Mouse (Mus musculus) midbrain, postnatal 0 days (tissue): ENCODE data around the gene Prr14. TPM values are rescaled to one million over a fixed set of nuclear protein-coding genes. Genes with fewer than 3 reads are reported as not detected.

ENCODE experiments used
- ATAC-seq: fragments of 200-750 bp; cut with Nextera tagmentation; 2 replicates; pipeline ENCODE4 v1.8.0; 2017; ENCODE audit warnings: moderate number of reproducible peaks, mild to moderate bottlenecking, moderate TSS enrichment, moderate library complexity; ENCODE audit not compliant: low FRiP score
- DNase-seq: peaks from one replicate; pipeline ENCODE4 v3.0.0-alpha.2; 2015; ENCODE audit warnings: low spot score
- H3K27ac ChIP-seq: fragments of 300-500 bp; sonication (generic); 2 replicates; pipeline ENCODE4 v1.5.1; 2014; ENCODE audit warnings: low read depth, mild to moderate bottlenecking, low read length, mixed read lengths
- H3K27me3 ChIP-seq: fragments of 300-500 bp; sonication (generic); 2 replicates; pipeline ENCODE4 v1.6.1; 2014; ENCODE audit warnings: low read length, control low read depth, mixed read lengths; ENCODE audit not compliant: insufficient read depth
- H3K36me3 ChIP-seq: fragments of 300-500 bp; sonication (generic); 2 replicates; pipeline ENCODE4 v1.6.1; 2014; ENCODE audit warnings: low read length, control low read depth, mixed read lengths; ENCODE audit not compliant: insufficient read depth
- H3K4me1 ChIP-seq: fragments of 300-500 bp; sonication (generic); 2 replicates; pipeline ENCODE4 v1.6.1; 2014; ENCODE audit warnings: mild to moderate bottlenecking, control low read depth, antibody characterized with exemption, low read length, mixed read lengths; ENCODE audit not compliant: insufficient read depth
- H3K4me2 ChIP-seq: fragments of 300-500 bp; sonication (generic); 2 replicates; pipeline ENCODE4 v1.6.1; 2014; ENCODE audit warnings: low read depth, mild to moderate bottlenecking, low read length, mixed read lengths; ENCODE audit not compliant: poor library complexity, severe bottlenecking
- H3K4me3 ChIP-seq: fragments of 300-500 bp; sonication (generic); 2 replicates; pipeline ENCODE4 v1.5.1; 2014; ENCODE audit warnings: low read depth, mild to moderate bottlenecking, low read length, moderate library complexity
- H3K9ac ChIP-seq: fragments of 300-500 bp; sonication (generic); replicated peaks from 2 replicates; pipeline ENCODE4 v1.6.1; 2014; ENCODE audit warnings: mild to moderate bottlenecking, low read length, moderate library complexity, mixed read lengths; ENCODE audit not compliant: poor library complexity, severe bottlenecking
- H3K9me3 ChIP-seq: fragments of 300-500 bp; sonication (generic); 2 replicates; pipeline ENCODE4 v1.6.1; 2016; ENCODE audit warnings: low read length, control low read depth
- CTCF ChIP-seq: IDR thresholded peaks from 2 replicates; pipeline ENCODE4 v1.5.1; 2016; ENCODE audit warnings: antibody characterized with exemption, mild to moderate bottlenecking
- WGBS: fragments of 180-500 bp; shearing (Covaris S2); extraction: QIAGEN DNeasy Blood & Tissue Kit; methylation state at CpG from one replicate; pipeline ENCODE4 v1.1.7; 2014; 5-methylcytosine and 5-hydroxymethylcytosine counted together
- polyA plus RNA-seq: library from polyadenylated mRNA; unstranded; fragments of >200 nt; fragmentation: Nextera tagmentation; extraction: Ambion mirVana; gene quantifications from 2 replicates; pipeline ENCODE4 v1.2.1, GENCODE M21; 2015
- total RNA-seq: library from RNA; depleted of rRNA; stranded (reverse); fragments of >200 nt; gene quantifications from 2 replicates; pipeline ENCODE4 v1.2.3, GENCODE M21; 2014

The Prr14 gene
- total and polyA plus RNA-seq, 2 experiments from 2014 or later = 28.2 to 38.7 TPM

DNA sequence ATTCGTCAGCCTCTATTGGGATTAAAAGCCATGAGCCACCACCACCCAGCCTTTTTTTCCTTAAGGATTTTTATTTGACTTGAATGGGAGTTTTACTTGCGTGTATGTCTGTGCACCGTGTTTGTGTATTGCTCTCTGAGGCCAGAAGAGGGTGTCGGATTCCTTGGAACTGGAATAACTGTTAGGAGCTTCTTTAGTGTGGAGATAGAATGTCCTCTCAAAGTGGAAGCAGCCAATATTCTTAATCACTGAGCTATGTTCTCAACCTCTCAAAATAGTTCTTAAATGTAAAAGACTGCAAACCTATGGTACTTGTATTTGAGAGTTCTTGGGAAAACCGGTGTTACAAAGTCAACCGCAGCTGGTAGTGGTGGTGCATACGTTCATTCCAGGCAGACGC is 51.8 kb downstream of the Prr14 start:
- WGBS = 29% methylated on average over 8 of the region's 8 CpGs
- TF ChIP-seq CTCF = peak; percentile 52
- peak overlapping the region; percentile 51 for H3K4me2 ChIP-seq
- peaks cover 3% of the 10 kb centered on the region; the same call in 1 of the 2 replicates for H3K4me1 ChIP-seq
- H3K9ac ChIP-seq = no peak overlapping the region
- H3K9me3 ChIP-seq = no peaks in the 10 kb centered on the region
- no peaks in the 10 kb centered on the region for H3K27me3 ChIP-seq
- H3K4me3 ChIP-seq = peak overlapping the region; percentile 75
- H3K27ac ChIP-seq = peak overlapping the region; percentile 98; the same call in 1 of the 2 replicates
- peaks cover 11% of the 10 kb centered on the region for H3K36me3 ChIP-seq
- DNase-seq (peak; percentile 27), ATAC-seq (no peak)

DNA sequence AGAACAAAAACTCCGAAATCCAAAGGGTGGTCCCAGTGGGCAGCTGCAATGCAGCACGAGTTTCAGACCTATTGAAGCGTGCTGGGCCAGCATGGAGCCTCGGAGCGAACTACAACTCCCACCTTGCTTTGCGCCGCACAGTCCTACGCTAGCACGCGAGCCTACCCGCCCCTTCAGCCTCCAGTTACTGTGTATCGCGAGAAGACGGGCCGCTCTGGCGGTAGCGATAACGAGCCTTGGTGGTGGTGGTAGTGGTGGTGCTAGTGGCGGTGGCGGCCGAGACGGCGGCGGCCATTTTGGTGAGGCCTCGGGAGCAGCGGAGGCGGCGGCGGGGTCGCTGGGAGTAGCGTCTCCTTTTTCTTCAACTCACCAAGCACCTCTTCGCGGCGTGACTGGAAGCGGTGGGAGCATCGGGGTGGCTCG is 52.4 kb downstream of the Prr14 start, which contains the start of gene Srcap:
TSS of gene Srcap (plus strand) at position 176 of the 423 bp plus-strand sequence.
- peak within 1 kb of the TSS; percentile 98 for H3K27ac ChIP-seq
- H3K4me3 ChIP-seq = peak within 1 kb of the TSS; percentile 75
- ATAC-seq = peak; percentile 99
- peaks cover 15% of the 10 kb centered on the region for H3K36me3 ChIP-seq
- no peak for TF ChIP-seq CTCF
- no peaks in the 10 kb centered on the region for H3K27me3 ChIP-seq
- peak within 1 kb of the TSS; percentile 60 for H3K4me2 ChIP-seq
- 0% methylated on average over 37 of the region's 37 CpGs for WGBS
- H3K4me1 ChIP-seq = peaks cover 3% of the 10 kb centered on the region; the same call in 1 of the 2 replicates
- H3K9me3 ChIP-seq = no peaks in the 10 kb centered on the region
- peak within 1 kb of the TSS; percentile 94 for H3K9ac ChIP-seq
- DNase-seq = peak; percentile 98

DNA sequence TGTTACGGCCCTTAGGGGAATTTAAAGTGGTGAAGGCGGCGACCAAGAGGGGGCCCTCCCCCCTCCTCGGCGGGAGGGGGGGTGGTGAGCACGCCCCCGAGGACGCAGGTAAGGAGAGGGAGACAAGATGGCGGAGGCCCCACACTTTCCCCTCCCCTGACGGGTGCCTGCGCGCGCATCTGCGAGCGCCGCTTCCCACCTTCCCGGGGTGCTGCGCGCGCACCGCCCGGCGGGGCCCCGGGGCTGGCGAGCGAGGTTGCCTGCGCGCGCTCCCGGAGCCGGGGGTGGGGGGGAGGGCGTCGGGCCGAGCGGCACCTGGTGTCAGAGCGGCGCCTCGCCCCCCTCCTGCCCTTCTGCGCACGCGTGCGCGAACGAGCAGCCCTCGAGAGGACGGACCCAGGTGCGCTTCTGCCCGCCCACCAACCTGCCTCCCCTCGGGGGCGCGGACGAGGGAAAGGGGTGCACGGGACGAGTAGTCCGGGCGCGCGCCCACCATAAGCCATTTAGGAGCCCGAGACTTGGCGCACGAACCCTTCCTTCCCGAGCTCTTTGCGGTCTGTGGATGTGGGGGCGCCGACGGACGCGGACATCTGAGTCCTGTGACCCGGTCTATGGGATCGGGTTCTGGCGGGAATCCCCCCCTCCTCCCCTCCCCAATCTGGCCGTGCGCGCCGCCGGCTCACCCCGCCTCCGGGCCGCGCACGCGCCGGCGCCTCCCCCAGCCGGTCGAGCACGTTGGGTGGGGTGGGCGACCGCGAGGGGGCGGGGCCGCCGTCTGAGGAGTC is 53.0 kb downstream of the Prr14 start:
- Histone ChIP-seq H3K4me2 (peak overlapping the region; percentile 60), H3K9me3 (no peaks in the 10 kb centered on the region), H3K36me3 (peaks cover 20% of the 10 kb centered on the region), H3K27me3 (no peaks in the 10 kb centered on the region), H3K9ac (peak overlapping the region; percentile 94), H3K4me3 (peak overlapping the region; percentile 75), H3K4me1 (peaks cover 3% of the 10 kb centered on the region; the same call in 1 of the 2 replicates), H3K27ac (peak overlapping the region; percentile 98)
- TF ChIP-seq CTCF = no peak
- DNase-seq (peak; percentile 94), ATAC-seq (peak; percentile 91)
- under 1% methylated on average over 44 of the region's 93 CpGs for WGBS

DNA sequence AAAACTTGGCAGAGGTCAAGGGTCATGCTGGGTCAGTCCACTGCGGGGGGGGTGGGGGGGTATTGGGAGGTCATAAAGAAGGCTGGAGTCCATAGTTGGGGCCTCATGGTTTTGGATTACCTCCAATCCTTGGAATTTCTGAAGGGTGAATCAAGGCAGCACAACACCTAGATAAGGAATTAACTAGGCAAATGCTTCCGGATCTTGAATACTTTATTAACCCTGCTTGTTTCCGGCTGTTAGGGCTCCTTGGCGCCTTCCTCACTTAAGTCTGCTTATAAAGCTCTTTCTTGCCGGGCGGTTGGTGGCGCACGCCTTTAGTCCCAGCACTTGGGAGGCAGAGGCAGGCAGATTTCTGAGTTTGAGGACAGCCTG is 53.6 kb downstream of the Prr14 start:
- no peak for TF ChIP-seq CTCF
- peak overlapping the region; percentile 75 for H3K4me3 ChIP-seq
- H3K9ac ChIP-seq = peak overlapping the region; percentile 94
- H3K9me3 ChIP-seq = no peaks in the 10 kb centered on the region
- H3K4me1 ChIP-seq = peaks cover 3% of the 10 kb centered on the region; the same call in 1 of the 2 replicates
- no peaks in the 10 kb centered on the region for H3K27me3 ChIP-seq
- DNase-seq = no peak
- peak overlapping the region; percentile 60 for H3K4me2 ChIP-seq
- peak overlapping the region; percentile 98; the same call in 1 of the 2 replicates for H3K27ac ChIP-seq
- no peak for ATAC-seq
- WGBS = 44% methylated on average over 8 of the region's 8 CpGs
- H3K36me3 ChIP-seq = peaks cover 22% of the 10 kb centered on the region

DNA sequence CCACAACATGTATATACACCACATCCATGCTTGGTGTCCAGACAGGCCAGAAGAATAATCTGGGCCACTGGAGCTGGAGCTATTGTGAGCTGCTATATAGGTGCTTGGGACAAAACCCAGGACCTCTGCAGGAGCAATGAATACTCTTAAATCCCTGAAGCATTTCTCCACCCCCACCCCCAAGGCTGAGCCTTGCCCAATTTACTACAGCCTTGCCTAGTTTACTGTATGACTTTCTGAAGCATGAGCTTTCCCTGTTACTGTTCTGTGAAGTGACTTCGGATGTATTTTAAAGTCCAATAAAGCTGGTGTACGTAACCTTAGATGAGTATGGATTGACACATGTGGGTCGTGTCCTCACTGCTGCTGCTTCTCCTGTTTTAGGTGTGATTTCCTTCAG is 54.4 kb downstream of the Prr14 start:
- Histone ChIP-seq H3K4me2 (peak overlapping the region; percentile 2; the same call in 1 of the 2 replicates), H3K9me3 (no peaks in the 10 kb centered on the region), H3K27me3 (no peaks in the 10 kb centered on the region), H3K27ac (no peak overlapping the region), H3K9ac (no peak overlapping the region), H3K36me3 (peaks cover 23% of the 10 kb centered on the region), H3K4me3 (peak overlapping the region; percentile 75; the same call in 1 of the 2 replicates), H3K4me1 (peaks cover 3% of the 10 kb centered on the region; the same call in 1 of the 2 replicates)
- WGBS = 90% methylated on average over 3 of the region's 3 CpGs
- DNase-seq (no peak), ATAC-seq (no peak)
- TF ChIP-seq CTCF = no peak

DNA sequence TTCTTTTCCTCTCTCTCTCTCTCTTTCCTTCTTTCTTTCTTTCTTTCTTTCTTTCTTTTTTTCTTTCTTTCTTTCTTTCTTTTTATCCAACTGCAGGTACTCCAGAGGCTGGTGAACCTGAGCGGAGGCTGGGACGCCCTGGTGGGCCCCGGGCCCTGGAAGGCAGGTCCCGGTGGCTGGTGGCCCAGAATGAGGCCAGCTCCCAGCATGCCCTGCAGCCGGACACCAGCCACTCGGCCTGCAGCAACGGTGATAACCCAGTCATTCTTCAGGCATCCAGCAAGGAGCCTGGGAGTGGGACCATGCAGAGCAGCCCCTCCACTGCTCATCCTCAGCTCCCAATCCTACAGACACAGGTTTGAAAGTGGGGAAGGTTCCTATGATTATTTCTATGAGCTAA is 56.4 kb downstream of the Prr14 start:
- Histone ChIP-seq H3K9ac (no peak overlapping the region), H3K4me3 (no peak overlapping the region), H3K4me1 (peaks cover 3% of the 10 kb centered on the region; the same call in 1 of the 2 replicates), H3K9me3 (no peaks in the 10 kb centered on the region), H3K27me3 (no peaks in the 10 kb centered on the region), H3K27ac (no peak overlapping the region), H3K4me2 (no peak overlapping the region), H3K36me3 (peaks cover 34% of the 10 kb centered on the region)
- no peak for TF ChIP-seq CTCF
- ATAC-seq (no peak), DNase-seq (no peak)
- 91% methylated on average over 7 of the region's 7 CpGs for WGBS
